Mouse (Mus musculus) forebrain, embryonic 11.5 days (tissue): Measurements from ENCODE around the gene Lsm7. TPM values are rescaled to one million over a fixed set of nuclear protein-coding genes. Genes with fewer than 3 reads are reported as not detected.
"Not testable (repeated sequence)": the region's sequence is repeated elsewhere in the genome, so short reads cannot be mapped to it uniquely, and the experiment has no call there.

Experiments
- ATAC-seq: fragments of 200-750 bp; cut with Nextera tagmentation; replicated peaks from 2 replicates; pipeline ENCODE4 v1.8.0; 2017; ENCODE audit warnings: moderate TSS enrichment; ENCODE audit not compliant: low FRiP score
- DNase-seq: peaks from one replicate; pipeline ENCODE4 v3.0.0-alpha.2; 2017; ENCODE audit warnings: low spot score
- H3K27ac ChIP-seq: fragments of 300-500 bp; sonication (generic); 2 replicates; pipeline ENCODE4 v1.5.1; 2014; ENCODE audit warnings: low read depth, low read length
- H3K27me3 ChIP-seq: fragments of 300-500 bp; sonication (generic); 2 replicates; pipeline ENCODE4 v1.6.1; 2014; ENCODE audit warnings: mild to moderate bottlenecking, low read length, mixed read lengths; ENCODE audit not compliant: control insufficient read depth, insufficient read depth
- H3K36me3 ChIP-seq: fragments of 300-500 bp; sonication (generic); 2 replicates; pipeline ENCODE4 v1.6.1; 2014; ENCODE audit warnings: mild to moderate bottlenecking, low read length, moderate library complexity, mixed read lengths; ENCODE audit not compliant: control insufficient read depth, insufficient read depth
- H3K4me1 ChIP-seq: fragments of 300-500 bp; sonication (generic); replicated peaks from 2 replicates; pipeline ENCODE4 v1.6.1; 2014; ENCODE audit warnings: low read length, mixed read lengths; ENCODE audit not compliant: control insufficient read depth, insufficient read depth
- H3K4me2 ChIP-seq: fragments of 300-500 bp; sonication (generic); 2 replicates; pipeline ENCODE4 v1.6.1; 2014; ENCODE audit warnings: low read depth, mild to moderate bottlenecking, low read length, moderate library complexity, mixed read lengths; ENCODE audit not compliant: severe bottlenecking
- H3K4me3 ChIP-seq: fragments of 300-500 bp; sonication (generic); 2 replicates; pipeline ENCODE4 v1.5.1; 2014; ENCODE audit warnings: low read depth, low read length
- H3K9ac ChIP-seq: fragments of 300-500 bp; sonication (generic); 2 replicates; pipeline ENCODE4 v1.6.1; 2014; ENCODE audit warnings: low read length
- H3K9me3 ChIP-seq: fragments of 300-500 bp; sonication (generic); 2 replicates; pipeline ENCODE4 v1.6.1; 2016; ENCODE audit warnings: low read length, mixed read lengths; ENCODE audit not compliant: control insufficient read depth
- WGBS: fragments of 180-500 bp; shearing (Covaris S2); extraction: QIAGEN DNeasy Blood & Tissue Kit; methylation state at CpG from one replicate; pipeline ENCODE4 v1.1.7; 2014; 5-methylcytosine and 5-hydroxymethylcytosine counted together
- polyA plus RNA-seq: library from polyadenylated mRNA; unstranded; fragments of >200 nt; fragmentation: Nextera tagmentation; extraction: Ambion mirVana; gene quantifications from 2 replicates; pipeline ENCODE4 v1.2.1, GENCODE M21; 2014

The Lsm7 gene
- polyA plus RNA-seq, 1 experiment from 2014 or later: 308 TPM

DNA sequence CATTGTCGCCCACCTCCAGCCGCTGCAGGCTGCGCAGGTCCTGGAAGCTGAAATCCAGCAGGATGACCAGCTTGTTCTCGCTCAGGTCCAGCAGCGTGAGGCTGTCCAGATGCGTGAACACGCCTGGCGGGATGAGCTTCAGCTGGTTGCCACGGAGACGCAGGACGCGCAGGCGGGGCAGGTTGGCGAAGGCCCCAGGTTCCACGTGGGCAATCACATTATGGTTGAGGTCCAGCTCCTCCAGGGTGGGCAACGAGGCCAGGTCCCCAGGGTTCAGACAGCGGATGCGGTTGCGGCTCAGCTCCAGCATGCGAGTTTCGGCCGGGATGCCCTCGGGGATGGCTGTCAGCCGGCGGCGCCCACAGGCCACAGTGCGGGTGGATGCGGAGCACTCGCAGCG, 19.4 kb downstream of the Lsm7 start:
- no peak overlapping the region for H3K9ac ChIP-seq
- H3K4me1 ChIP-seq: peaks cover 12% of the 10 kb centered on the region
- H3K27me3 ChIP-seq: peaks cover 20% of the 10 kb centered on the region
- H3K9me3 ChIP-seq: no peaks in the 10 kb centered on the region; the same call in 1 of the 2 replicates
- WGBS: 61% methylated on average over 30 of the region's 30 CpGs
- DNase-seq: no peak
- no peak overlapping the region for H3K27ac ChIP-seq
- no peak for ATAC-seq
- no peaks in the 10 kb centered on the region for H3K36me3 ChIP-seq
- no peak overlapping the region for H3K4me2 ChIP-seq
- no peak overlapping the region for H3K4me3 ChIP-seq

- Histone ChIP-seq H3K4me2 (no peak overlapping the region), H3K4me3 (no peak overlapping the region), H3K27ac (no peak overlapping the region), H3K9ac (no peak overlapping the region), H3K4me1 (peaks cover 15% of the 10 kb centered on the region), H3K27me3 (peaks cover 20% of the 10 kb centered on the region), H3K9me3 (no peaks in the 10 kb centered on the region; the same call in 1 of the 2 replicates), H3K36me3 (no peaks in the 10 kb centered on the region; the same call in 1 of the 2 replicates)
- WGBS: 55% methylated on average over 7 of the region's 7 CpGs
- ATAC-seq (no peak), DNase-seq (no peak)
These were observed 22.2 kb downstream of the Lsm7 start for GRCm38 (mm10) chr10:80832818-80833217.

DNA sequence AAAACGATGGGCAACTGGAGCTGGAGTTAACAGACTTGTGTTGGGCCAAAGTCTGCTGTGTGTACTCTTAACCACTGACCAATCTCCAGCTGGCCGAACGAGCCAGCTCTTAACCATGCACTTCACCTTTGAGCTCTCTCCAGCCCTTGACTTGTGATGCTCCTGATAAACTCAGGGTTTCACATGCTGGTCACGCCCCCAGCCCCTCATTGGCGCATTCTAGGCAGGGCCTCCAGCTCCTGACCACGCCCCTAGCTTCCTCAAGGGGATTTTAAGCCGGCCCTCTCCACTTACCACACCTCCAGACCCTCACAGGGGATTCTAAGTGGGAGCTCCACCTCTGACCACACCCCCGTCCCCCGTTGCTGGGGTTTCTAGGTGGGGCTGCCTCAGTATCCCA, 23.9 kb downstream of the Lsm7 start:
- 1% methylated on average over 9 of the region's 9 CpGs for WGBS

DNA sequence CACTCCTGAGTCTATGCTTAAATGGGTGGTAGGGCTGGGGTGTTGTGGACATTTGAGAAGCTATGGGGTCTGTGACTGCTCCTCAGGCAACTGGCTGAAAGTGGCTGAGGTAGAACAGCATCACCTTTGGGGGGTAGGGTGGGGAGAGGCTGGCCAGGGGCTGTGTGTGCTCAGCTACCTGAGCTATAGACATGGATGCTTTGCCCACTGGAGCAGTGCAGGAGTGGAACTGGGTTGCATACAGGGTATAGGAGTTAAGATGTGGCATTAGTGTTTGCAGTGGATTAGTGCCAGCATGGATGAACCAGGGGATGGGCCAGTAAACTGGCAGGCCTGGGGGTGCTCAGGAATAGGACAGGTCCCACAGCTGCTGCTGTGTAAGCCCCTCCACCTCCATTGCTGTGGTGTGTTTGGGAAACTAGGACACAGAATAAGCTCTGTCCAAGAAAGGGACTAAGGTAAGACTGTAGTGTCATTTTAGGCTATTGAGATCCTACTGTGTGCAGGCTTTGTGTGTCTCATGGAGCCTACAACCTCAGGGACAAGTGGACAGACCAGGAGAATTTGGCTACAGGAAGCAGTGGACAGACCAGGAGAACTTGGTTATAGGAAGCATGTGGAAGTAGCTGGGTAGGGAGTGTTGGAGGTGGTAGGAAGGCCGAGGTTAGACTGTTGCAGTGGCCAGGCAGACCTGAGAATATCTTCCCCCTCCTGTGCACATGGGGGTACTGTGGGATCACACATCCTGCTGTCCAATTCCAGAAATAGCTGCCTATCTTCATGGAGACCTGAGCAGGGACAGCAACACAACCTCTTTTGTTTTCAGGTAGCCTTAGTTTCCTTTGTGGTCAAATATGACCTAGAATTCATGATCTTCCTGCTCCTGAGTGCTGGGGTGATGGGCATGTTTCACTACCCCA, 25.4 kb downstream of the Lsm7 start:
- DNase-seq (no peak), ATAC-seq (no peak)
- Histone ChIP-seq H3K27me3 (peaks cover 2% of the 10 kb centered on the region; the same call in 1 of the 2 replicates), H3K4me3 (no peak overlapping the region), H3K36me3 (no peaks in the 10 kb centered on the region; the same call in 1 of the 2 replicates), H3K27ac (no peak overlapping the region), H3K9ac (no peak overlapping the region), H3K4me1 (peaks cover 18% of the 10 kb centered on the region), H3K9me3 (no peaks in the 10 kb centered on the region), H3K4me2 (no peak overlapping the region)
- WGBS: 74% methylated on average over 1 of the region's 1 CpGs

More for the DNA sequence above, 23.9 kb downstream of the Lsm7 start:
- Histone ChIP-seq H3K36me3 (no peaks in the 10 kb centered on the region; the same call in 1 of the 2 replicates), H3K27ac (no peak overlapping the region), H3K9ac (no peak overlapping the region), H3K4me2 (0 out of 2 replicates have a peak overlapping the region, but pooled peaks have one; percentile 24), H3K27me3 (peaks cover 16% of the 10 kb centered on the region), H3K4me3 (no peak overlapping the region), H3K9me3 (no peaks in the 10 kb centered on the region; the same call in 1 of the 2 replicates), H3K4me1 (peaks cover 18% of the 10 kb centered on the region)
- no peak; the same call in 1 of the 2 replicates for ATAC-seq
- DNase-seq: peak; percentile 84

- H3K27me3 ChIP-seq, H3K4me3 ChIP-seq, ATAC-seq, H3K4me2 ChIP-seq, H3K9ac ChIP-seq, DNase-seq, H3K36me3 ChIP-seq, H3K9me3 ChIP-seq, H3K27ac ChIP-seq: not testable (repeated sequence)
- whole genome bisulfite sequencing: 92% methylated on average over 9 of the region's 9 CpGs
- H3K4me1 ChIP-seq: peaks cover 18% of the 10 kb centered on the region
These were observed 26.4 kb downstream of the Lsm7 start for GRCm38 (mm10) chr10:80828587-80828986.

GRCm38 (mm10) chr10:80827870-80828420, 27.1 kb downstream of the Lsm7 start:
- H3K9me3 ChIP-seq: no peaks in the 10 kb centered on the region

GRCm38 (mm10) chr10:80827063-80827869, 27.7 kb downstream of the Lsm7 start:
- DNase-seq (no peak), ATAC-seq (no peak)
- no peaks in the 10 kb centered on the region for H3K9me3 ChIP-seq
- peak overlapping the region; percentile 78 for H3K27ac ChIP-seq
- no peaks in the 10 kb centered on the region for H3K27me3 ChIP-seq
- no peaks in the 10 kb centered on the region; the same call in 1 of the 2 replicates for H3K36me3 ChIP-seq
- peak overlapping the region; percentile 82 for H3K9ac ChIP-seq
- peaks cover 18% of the 10 kb centered on the region for H3K4me1 ChIP-seq
- 9% methylated on average over 29 of the region's 29 CpGs for WGBS
- peak overlapping the region; percentile 59 for H3K4me3 ChIP-seq
- H3K4me2 ChIP-seq: peak overlapping the region; percentile 97

More at GRCm38 (mm10) chr10:80827870-80828420, 27.1 kb downstream of the Lsm7 start:
- Histone ChIP-seq H3K27ac (no peak overlapping the region), H3K4me1 (peaks cover 18% of the 10 kb centered on the region), H3K4me3 (peak overlapping the region; percentile 59), H3K4me2 (peak overlapping the region; percentile 97), H3K36me3 (no peaks in the 10 kb centered on the region; the same call in 1 of the 2 replicates), H3K9ac (peak overlapping the region; percentile 82), H3K27me3 (no peaks in the 10 kb centered on the region)
- no peak for DNase-seq
- no peak for ATAC-seq
- 89% methylated on average over 10 of the region's 10 CpGs for WGBS
